In genomic region chr6:100133970-100134369, GRCm38 (mm10) we compare ENCODE assay signal across 25 mouse cellular contexts.
DNase-seq lines count a peak whose midpoint lies in the region; ATAC-seq and TF ChIP-seq lines count a peak whose summit lies in the region.
"Had no signal": no experiment of that assay in that cellular context is flagged by ENCODE, and none has a peak within 500 bp of the region (broad histone marks: within the 10 kb centered on the region; RNA-seq: fewer than 3 reads in every experiment).

No protein-coding gene starts in this region.

- H3K36me3 ChIP-seq in heart, embryonic 15.5 days: no peaks in the 10 kb centered on the region
- H3K36me3 ChIP-seq in midbrain, embryonic 14.5 days (ENCODE audit: control insufficient read depth, insufficient read depth, low read length): no peaks in the 10 kb centered on the region
- no peaks in the 10 kb centered on the region for H3K36me3 ChIP-seq in midbrain, postnatal 0 days (ENCODE audit: insufficient read depth, low read length)
- H3K36me3 ChIP-seq in forebrain, embryonic 14.5 days (ENCODE audit: control insufficient read depth, insufficient read depth, low read length): no peaks in the 10 kb centered on the region
- H3K36me3 ChIP-seq in hindbrain, postnatal 0 days (ENCODE audit: insufficient read depth, low read length): no peaks in the 10 kb centered on the region
- H3K36me3 ChIP-seq in neural tube, embryonic 15.5 days: no peaks in the 10 kb centered on the region
- H3K36me3 ChIP-seq: embryonic facial prominence, embryonic 12.5 days; G1E; limb, embryonic 12.5 days; midbrain, embryonic 12.5 days; stomach, embryonic 15.5 days had no signal

- WGBS in heart, embryonic 15.5 days: 48% methylated on average over 9 of the region's 9 CpGs
- WGBS in midbrain, embryonic 14.5 days: 45% methylated on average over 9 of the region's 9 CpGs
- WGBS in midbrain, postnatal 0 days: 41% methylated on average over 9 of the region's 9 CpGs
- 22% methylated on average over 9 of the region's 9 CpGs for WGBS in forebrain, embryonic 14.5 days
- WGBS in hindbrain, postnatal 0 days: 26% methylated on average over 9 of the region's 9 CpGs
- WGBS in neural tube, embryonic 15.5 days: 47% methylated on average over 9 of the region's 9 CpGs

- peaks cover 23% of the 10 kb centered on the region for H3K4me1 ChIP-seq in heart, embryonic 15.5 days (replicated peaks)
- H3K4me1 ChIP-seq in midbrain, embryonic 14.5 days (ENCODE audit: control insufficient read depth, insufficient read depth, low read length): peaks cover 9% of the 10 kb centered on the region; the same call in 1 of the 2 replicates
- peaks cover 6% of the 10 kb centered on the region; the same call in 1 of the 2 replicates for H3K4me1 ChIP-seq in midbrain, postnatal 0 days (ENCODE audit: insufficient read depth, low read length)
- peaks cover 9% of the 10 kb centered on the region for H3K4me1 ChIP-seq in forebrain, embryonic 14.5 days (ENCODE audit: control insufficient read depth, insufficient read depth, low read length)
- no peaks in the 10 kb centered on the region for H3K4me1 ChIP-seq in hindbrain, postnatal 0 days (ENCODE audit: insufficient read depth, low read length)
- H3K4me1 ChIP-seq in neural tube, embryonic 15.5 days: peaks cover 15% of the 10 kb centered on the region

- H3K9me3 ChIP-seq in heart, embryonic 15.5 days (replicated peaks): no peaks in the 10 kb centered on the region
- no peaks in the 10 kb centered on the region for H3K9me3 ChIP-seq in midbrain, embryonic 14.5 days (ENCODE audit: control insufficient read depth, low read length)
- H3K9me3 ChIP-seq in midbrain, postnatal 0 days (ENCODE audit: low read length): no peaks in the 10 kb centered on the region
- H3K9me3 ChIP-seq in forebrain, embryonic 14.5 days (replicated peaks; ENCODE audit: control insufficient read depth, low read length): no peaks in the 10 kb centered on the region
- no peaks in the 10 kb centered on the region for H3K9me3 ChIP-seq in hindbrain, postnatal 0 days (ENCODE audit: low read length)
- no peaks in the 10 kb centered on the region for H3K9me3 ChIP-seq in neural tube, embryonic 15.5 days (replicated peaks)
- H3K9me3 ChIP-seq: embryonic facial prominence, embryonic 12.5 days; limb, embryonic 12.5 days; midbrain, embryonic 12.5 days; stomach, embryonic 15.5 days had no signal

- DNase-seq in heart, adult 18-20 months: no peak
- peak; percentile 62 for DNase-seq in midbrain, embryonic 14.5 days
- DNase-seq in midbrain, postnatal 0 days (ENCODE audit: low spot score): no peak
- peak; percentile 71 for DNase-seq in forebrain, embryonic 14.5 days (ENCODE audit: low spot score)
- peak; percentile 38 for DNase-seq in hindbrain, postnatal 0 days (ENCODE audit: low spot score)
- DNase-seq: adrenal gland, adult 2 months; B cell, adult 2 months; cerebellum, adult 11-12 months; gastrocnemius, postnatal 36 days; kidney, adult 9 months; kidney, postnatal 25 days; liver, postnatal 0 days; lung, postnatal 10 days; thymus, postnatal 25 days had no signal

- TF ChIP-seq CTCF in midbrain, postnatal 0 days (IDR thresholded peaks at IDR 0.05): no peak
- TF ChIP-seq CTCF in hindbrain, postnatal 0 days (IDR thresholded peaks at IDR 0.05; ENCODE audit: low read depth): peak; percentile 14; the same call in 1 of the 2 replicates

- no peak overlapping the region for H3K9ac ChIP-seq in heart, embryonic 15.5 days
- H3K9ac ChIP-seq in midbrain, embryonic 14.5 days (replicated peaks; ENCODE audit: low read length): no peak overlapping the region
- H3K9ac ChIP-seq in midbrain, postnatal 0 days (replicated peaks; ENCODE audit: low read length, poor library complexity, severe bottlenecking): no peak overlapping the region
- H3K9ac ChIP-seq in forebrain, embryonic 14.5 days (ENCODE audit: low read length): no peak overlapping the region
- H3K9ac ChIP-seq in hindbrain, postnatal 0 days (replicated peaks; ENCODE audit: low read length): no peak overlapping the region
- H3K9ac ChIP-seq in neural tube, embryonic 15.5 days (replicated peaks): no peak overlapping the region
- H3K9ac ChIP-seq: embryonic facial prominence, embryonic 12.5 days; limb, embryonic 12.5 days; liver, postnatal 0 days; midbrain, embryonic 12.5 days; stomach, embryonic 15.5 days had no signal

- peaks cover 22% of the 10 kb centered on the region for H3K27me3 ChIP-seq in heart, embryonic 15.5 days
- no peaks in the 10 kb centered on the region; the same call in 1 of the 2 replicates for H3K27me3 ChIP-seq in midbrain, embryonic 14.5 days (ENCODE audit: control insufficient read depth, insufficient read depth, low read length)
- H3K27me3 ChIP-seq in midbrain, postnatal 0 days (ENCODE audit: insufficient read depth, low read length): no peaks in the 10 kb centered on the region; the same call in none of the 2 replicates
- H3K27me3 ChIP-seq in forebrain, embryonic 14.5 days (replicated peaks; ENCODE audit: control insufficient read depth, insufficient read depth, low read length): no peaks in the 10 kb centered on the region
- peaks cover 15% of the 10 kb centered on the region; the same call in 1 of the 2 replicates for H3K27me3 ChIP-seq in hindbrain, postnatal 0 days (ENCODE audit: insufficient read depth, low read length)
- H3K27me3 ChIP-seq in neural tube, embryonic 15.5 days (replicated peaks): peaks cover 31% of the 10 kb centered on the region
- H3K27me3 ChIP-seq: CH12.LX; stomach, embryonic 15.5 days had no signal

- H3K27ac ChIP-seq in heart, embryonic 15.5 days: peak overlapping the region; percentile 77; the same call in 1 of the 2 replicates
- no peak overlapping the region for H3K27ac ChIP-seq in midbrain, embryonic 14.5 days (replicated peaks; ENCODE audit: low read depth, low read length)
- H3K27ac ChIP-seq in midbrain, postnatal 0 days (ENCODE audit: low read depth, low read length): no peak overlapping the region
- no peak overlapping the region for H3K27ac ChIP-seq in forebrain, embryonic 14.5 days (ENCODE audit: low read depth, low read length)
- no peak overlapping the region for H3K27ac ChIP-seq in hindbrain, postnatal 0 days
- H3K27ac ChIP-seq in neural tube, embryonic 15.5 days (replicated peaks): no peak overlapping the region
- H3K27ac ChIP-seq: embryonic facial prominence, embryonic 12.5 days; layer of hippocampus, adult 2 months; midbrain, embryonic 12.5 days; stomach, embryonic 15.5 days had no signal

- ATAC-seq in heart, embryonic 15.5 days (replicated peaks; ENCODE audit: insufficient number of reproducible peaks, insufficient read depth, low FRiP score, low read depth): no peak
- peak; percentile 51; the same call in 1 of the 2 replicates for ATAC-seq in midbrain, embryonic 14.5 days (ENCODE audit: low FRiP score, low TSS enrichment)
- ATAC-seq in midbrain, postnatal 0 days (ENCODE audit: low FRiP score): no peak
- peak; percentile 66 for ATAC-seq in forebrain, embryonic 14.5 days
- 0 out of 2 replicates have a peak, but pooled peaks have one; percentile 51 for ATAC-seq in hindbrain, postnatal 0 days
- ATAC-seq in neural tube, embryonic 15.5 days (ENCODE audit: low FRiP score): no peak
- ATAC-seq: intestine, embryonic 16.5 days; liver, postnatal 0 days had no signal

- no peak overlapping the region for H3K4me3 ChIP-seq in heart, embryonic 15.5 days
- no peak overlapping the region for H3K4me3 ChIP-seq in midbrain, embryonic 14.5 days (replicated peaks; ENCODE audit: low read depth, low read length)
- H3K4me3 ChIP-seq in midbrain, postnatal 0 days (ENCODE audit: low read depth, low read length): no peak overlapping the region
- no peak overlapping the region for H3K4me3 ChIP-seq in forebrain, embryonic 14.5 days (ENCODE audit: low read depth, low read length)
- no peak overlapping the region for H3K4me3 ChIP-seq in hindbrain, postnatal 0 days (ENCODE audit: low read length)
- H3K4me3 ChIP-seq in neural tube, embryonic 15.5 days (replicated peaks): no peak overlapping the region
- H3K4me3 ChIP-seq: embryonic facial prominence, embryonic 12.5 days; layer of hippocampus, adult 2 months; limb, embryonic 12.5 days; midbrain, embryonic 12.5 days; stomach, embryonic 15.5 days had no signal

- H3K4me2 ChIP-seq in heart, embryonic 15.5 days: no peak overlapping the region
- no peak overlapping the region for H3K4me2 ChIP-seq in midbrain, embryonic 14.5 days (ENCODE audit: low read length)
- no peak overlapping the region for H3K4me2 ChIP-seq in midbrain, postnatal 0 days (ENCODE audit: low read depth, low read length, poor library complexity, severe bottlenecking)
- no peak overlapping the region for H3K4me2 ChIP-seq in forebrain, embryonic 14.5 days (ENCODE audit: low read length)
- no peak overlapping the region for H3K4me2 ChIP-seq in hindbrain, postnatal 0 days (ENCODE audit: low read depth, low read length)
- no peak overlapping the region for H3K4me2 ChIP-seq in neural tube, embryonic 15.5 days
- H3K4me2 ChIP-seq: embryonic facial prominence, embryonic 12.5 days; limb, embryonic 12.5 days; liver, embryonic 11.5 days; midbrain, embryonic 12.5 days; stomach, embryonic 15.5 days had no signal

Comparison
In these comparisons a context has a peak if more than half of its experiments do, and no peak if none do; other contexts are left out.
1. ATAC-seq: peak in midbrain, embryonic 14.5 days (single experiment), forebrain, embryonic 14.5 days (single experiment) and hindbrain, postnatal 0 days (single experiment); none in heart, embryonic 15.5 days (single experiment), midbrain, postnatal 0 days (single experiment) and neural tube, embryonic 15.5 days (single experiment).
2. DNase-seq: peak in midbrain, embryonic 14.5 days (single experiment), forebrain, embryonic 14.5 days (single experiment) and hindbrain, postnatal 0 days (single experiment); none in heart, adult 18-20 months (0 of 2) and midbrain, postnatal 0 days (single experiment).